Mouse (Mus musculus) B cell, adult (primary cell): ENCODE results near the gene Olfr131. TPM values are rescaled to one million over a fixed set of nuclear protein-coding genes. Genes with fewer than 3 reads are reported as not detected.

Experiments
- total RNA-seq: library from RNA; stranded (reverse); gene quantifications from 4 replicates; pipeline ENCODE4 v1.2.4, GENCODE M21; 2023; ENCODE audit not compliant: inconsistent age

The Olfr131 gene
- total RNA-seq: not detected in 4 replicates

GRCm38 (mm10) chr17:38088593-38088992 is at the start of gene Olfr131:
Gene Olfr131 (minus strand): TSS chr17:38088693.

GRCm38 (mm10) chr17:38134426-38134825 is 45.9 kb upstream of the Olfr131 start, which contains the start of gene Olfr132:
Gene Olfr132 (minus strand): TSS chr17:38134526.

GRCm38 (mm10) chr17:38063621-38064020 is 24.9 kb downstream of the Olfr131 start, which contains the start of gene Olfr130:
Gene Olfr130 (plus strand): TSS chr17:38063921.

GRCm38 (mm10) chr17:38059979-38060378 is 28.5 kb downstream of the Olfr131 start, which contains the start of gene Olfr129:
Gene Olfr129 (minus strand): TSS chr17:38060079.

Other genes starting within 250 kb of the Olfr131 start
- not detected in 4 replicates for gene Olfr126, start 241.2 kb downstream of the Olfr131 start, total RNA-seq
- not detected in 4 replicates for gene Olfr127, start 188.3 kb downstream of the Olfr131 start, total RNA-seq
- not detected in 4 replicates for gene Olfr128, start 168.1 kb downstream of the Olfr131 start, total RNA-seq
- not detected in 4 replicates for gene Olfr761, start 135.6 kb downstream of the Olfr131 start, total RNA-seq
- not detected in 4 replicates for gene Olfr129, start 28.6 kb downstream of the Olfr131 start, total RNA-seq
- not detected in 4 replicates for gene Olfr130, start 24.8 kb downstream of the Olfr131 start, total RNA-seq
- not detected in 4 replicates for gene Olfr132, start 45.8 kb upstream of the Olfr131 start, total RNA-seq
- gene Olfr133, start 56.6 kb upstream of the Olfr131 start, total RNA-seq: not detected in 4 replicates
- gene Olfr134, start 82.7 kb upstream of the Olfr131 start, total RNA-seq: not detected in 4 replicates
- gene Olfr135, start 115.6 kb upstream of the Olfr131 start, total RNA-seq: not detected in 4 replicates
- gene Olfr138, start 172.3 kb upstream of the Olfr131 start, total RNA-seq: not detected in 4 replicates
- not detected in 4 replicates for gene Olfr137, start 218.9 kb upstream of the Olfr131 start, total RNA-seq
- not detected in 4 replicates for gene Olfr136, start 241.1 kb upstream of the Olfr131 start, total RNA-seq